Mouse (Mus musculus) stomach, embryonic 14.5 days (tissue): ENCODE measurements around the gene Pgm5. TPM values are rescaled to one million over a fixed set of nuclear protein-coding genes. Genes with fewer than 3 reads are reported as not detected.

Experiments
- ATAC-seq: fragments of 200-750 bp; cut with Nextera tagmentation; 2 replicates; pipeline ENCODE4 v1.8.0; 2017; ENCODE audit warnings: low read depth, moderate TSS enrichment; ENCODE audit not compliant: insufficient number of reproducible peaks, insufficient read depth, low FRiP score
- H3K27ac ChIP-seq: fragments of 300-500 bp; sonication (generic); 2 replicates; pipeline ENCODE4 v1.5.1; 2014; ENCODE audit warnings: mild to moderate bottlenecking, low read length, moderate library complexity, mixed read lengths
- H3K27me3 ChIP-seq: fragments of 300-500 bp; sonication (generic); 2 replicates; pipeline ENCODE4 v1.6.1; 2014; ENCODE audit warnings: low read length, control low read depth, mixed read lengths; ENCODE audit not compliant: control insufficient read depth, insufficient read depth
- H3K36me3 ChIP-seq: fragments of 300-500 bp; sonication (generic); 2 replicates; pipeline ENCODE4 v1.6.1; 2014; ENCODE audit warnings: mild to moderate bottlenecking, control low read depth, low read length, moderate library complexity, mixed read lengths; ENCODE audit not compliant: control insufficient read depth, insufficient read depth
- H3K4me1 ChIP-seq: fragments of 300-500 bp; sonication (generic); 2 replicates; pipeline ENCODE4 v1.6.1; 2014; ENCODE audit warnings: low read length, control low read depth, mixed read lengths; ENCODE audit not compliant: control insufficient read depth, insufficient read depth
- H3K4me2 ChIP-seq: fragments of 300-500 bp; sonication (generic); replicated peaks from 2 replicates; pipeline ENCODE4 v1.6.1; 2014; ENCODE audit warnings: low read depth, low read length, control low read depth
- H3K4me3 ChIP-seq: fragments of 300-500 bp; sonication (generic); 2 replicates; pipeline ENCODE4 v1.5.1; 2014; ENCODE audit warnings: low read depth, low read length, control low read depth
- H3K9ac ChIP-seq: fragments of 300-500 bp; sonication (generic); replicated peaks from 2 replicates; pipeline ENCODE4 v1.6.1; 2014; ENCODE audit warnings: low read depth, mild to moderate bottlenecking, control low read depth, low read length, moderate library complexity, mixed read lengths
- H3K9me3 ChIP-seq: fragments of 300-500 bp; sonication (generic); 2 replicates; pipeline ENCODE4 v1.6.1; 2016; ENCODE audit warnings: low read depth, low read length, control low read depth; ENCODE audit not compliant: control insufficient read depth
- WGBS: fragments of 180-500 bp; shearing (Covaris S2); extraction: QIAGEN DNeasy Blood & Tissue Kit; methylation state at CpG from one replicate; pipeline ENCODE4 v1.1.7; 2014; 5-methylcytosine and 5-hydroxymethylcytosine counted together
- polyA plus RNA-seq: library from polyadenylated mRNA; unstranded; fragments of >200 nt; fragmentation: Nextera tagmentation; extraction: Ambion mirVana; gene quantifications from 2 replicates; pipeline ENCODE4 v1.2.1, GENCODE M21; 2014

The Pgm5 gene
- polyA plus RNA-seq, 1 experiment from 2014 or later, result 20.3 TPM

- H3K36me3 ChIP-seq, result no peaks in the 10 kb centered on the region
- H3K4me2 ChIP-seq, result no peak overlapping the region
- 56% methylated on average over 3 of the region's 3 CpGs for WGBS
- no peaks in the 10 kb centered on the region for H3K27me3 ChIP-seq
- no peak overlapping the region for H3K4me3 ChIP-seq
- H3K9me3 ChIP-seq, result no peaks in the 10 kb centered on the region
- H3K9ac ChIP-seq, result no peak overlapping the region
- H3K4me1 ChIP-seq, result no peaks in the 10 kb centered on the region
- H3K27ac ChIP-seq, result no peak overlapping the region
- no peak for ATAC-seq
Measured at GRCm38 (mm10) chr19:24671571-24671970, 190.1 kb downstream of the Pgm5 start.

- H3K9ac ChIP-seq, result no peak overlapping the region
- ATAC-seq, result no peak
- no peak overlapping the region for H3K4me2 ChIP-seq
- H3K9me3 ChIP-seq, result no peaks in the 10 kb centered on the region
- WGBS, result 74% methylated on average over 3 of the region's 3 CpGs
- H3K27me3 ChIP-seq, result no peaks in the 10 kb centered on the region
- no peak overlapping the region for H3K27ac ChIP-seq
- H3K4me1 ChIP-seq, result no peaks in the 10 kb centered on the region
- no peak overlapping the region for H3K4me3 ChIP-seq
- no peaks in the 10 kb centered on the region for H3K36me3 ChIP-seq
Measured at GRCm38 (mm10) chr19:24667527-24667926, 194.1 kb downstream of the Pgm5 start.

DNA sequence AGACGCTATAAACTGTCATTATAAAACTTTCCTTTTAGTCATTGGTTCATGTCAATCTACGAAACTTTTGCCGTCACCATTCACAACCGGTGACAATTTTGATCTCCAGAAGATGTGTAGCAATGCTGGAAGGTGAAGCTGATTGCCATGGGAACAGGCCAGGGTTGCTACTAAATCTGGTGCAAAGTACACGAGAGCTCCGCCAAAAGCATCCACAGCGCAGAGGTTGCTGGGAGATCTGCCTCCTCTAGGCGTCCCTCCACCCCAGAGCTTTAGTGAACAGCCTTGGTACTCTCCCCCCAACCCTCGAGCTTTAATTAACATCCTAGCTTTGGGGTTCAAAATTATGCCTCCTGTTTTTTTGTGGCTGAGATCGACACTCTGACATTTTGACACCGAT is 195.9 kb downstream of the Pgm5 start:
- ATAC-seq, result no peak
- H3K4me2 ChIP-seq, result no peak overlapping the region
- no peaks in the 10 kb centered on the region for H3K36me3 ChIP-seq
- no peak overlapping the region for H3K4me3 ChIP-seq
- H3K4me1 ChIP-seq, result no peaks in the 10 kb centered on the region
- H3K27me3 ChIP-seq, result no peaks in the 10 kb centered on the region
- H3K9ac ChIP-seq, result no peak overlapping the region
- 80% methylated on average over 11 of the region's 11 CpGs for WGBS
- no peaks in the 10 kb centered on the region for H3K9me3 ChIP-seq
- H3K27ac ChIP-seq, result no peak overlapping the region

GRCm38 (mm10) chr19:24662346-24662745 is 199.3 kb downstream of the Pgm5 start:
- no peak overlapping the region for H3K27ac ChIP-seq
- 74% methylated on average over 2 of the region's 2 CpGs for WGBS
- H3K4me1 ChIP-seq, result no peaks in the 10 kb centered on the region
- ATAC-seq, result no peak
- no peaks in the 10 kb centered on the region for H3K27me3 ChIP-seq
- H3K9me3 ChIP-seq, result no peaks in the 10 kb centered on the region
- H3K4me3 ChIP-seq, result no peak overlapping the region
- no peak overlapping the region for H3K9ac ChIP-seq
- no peaks in the 10 kb centered on the region for H3K36me3 ChIP-seq
- no peak overlapping the region for H3K4me2 ChIP-seq

GRCm38 (mm10) chr19:24656981-24657380 is 204.7 kb downstream of the Pgm5 start:
- no peak overlapping the region for H3K4me3 ChIP-seq
- H3K27me3 ChIP-seq, result no peaks in the 10 kb centered on the region
- no peak overlapping the region for H3K9ac ChIP-seq
- H3K27ac ChIP-seq, result no peak overlapping the region
- no peaks in the 10 kb centered on the region for H3K4me1 ChIP-seq
- no peaks in the 10 kb centered on the region for H3K36me3 ChIP-seq
- no peaks in the 10 kb centered on the region for H3K9me3 ChIP-seq
- 69% methylated on average over 3 of the region's 3 CpGs for WGBS
- no peak for ATAC-seq
- no peak overlapping the region for H3K4me2 ChIP-seq

GRCm38 (mm10) chr19:24653230-24653799 is 208.3 kb downstream of the Pgm5 start:
- Histone ChIP-seq H3K27ac (no peak overlapping the region), H3K4me2 (no peak overlapping the region), H3K4me3 (no peak overlapping the region), H3K9ac (no peak overlapping the region), H3K9me3 (no peaks in the 10 kb centered on the region), H3K36me3 (no peaks in the 10 kb centered on the region), H3K27me3 (no peaks in the 10 kb centered on the region), H3K4me1 (no peaks in the 10 kb centered on the region)
- no peak for ATAC-seq
- WGBS, result 45% methylated on average over 9 of the region's 9 CpGs

GRCm38 (mm10) chr19:24652342-24653019 is 209.2 kb downstream of the Pgm5 start:
- H3K4me1 ChIP-seq, result no peaks in the 10 kb centered on the region
- H3K9ac ChIP-seq, result no peak overlapping the region
- no peaks in the 10 kb centered on the region for H3K9me3 ChIP-seq
- no peaks in the 10 kb centered on the region for H3K27me3 ChIP-seq
- 41% methylated on average over 6 of the region's 6 CpGs for WGBS
- no peak for ATAC-seq
- no peak overlapping the region for H3K4me3 ChIP-seq
- no peak overlapping the region for H3K27ac ChIP-seq
- H3K36me3 ChIP-seq, result no peaks in the 10 kb centered on the region
- H3K4me2 ChIP-seq, result no peak overlapping the region

DNA sequence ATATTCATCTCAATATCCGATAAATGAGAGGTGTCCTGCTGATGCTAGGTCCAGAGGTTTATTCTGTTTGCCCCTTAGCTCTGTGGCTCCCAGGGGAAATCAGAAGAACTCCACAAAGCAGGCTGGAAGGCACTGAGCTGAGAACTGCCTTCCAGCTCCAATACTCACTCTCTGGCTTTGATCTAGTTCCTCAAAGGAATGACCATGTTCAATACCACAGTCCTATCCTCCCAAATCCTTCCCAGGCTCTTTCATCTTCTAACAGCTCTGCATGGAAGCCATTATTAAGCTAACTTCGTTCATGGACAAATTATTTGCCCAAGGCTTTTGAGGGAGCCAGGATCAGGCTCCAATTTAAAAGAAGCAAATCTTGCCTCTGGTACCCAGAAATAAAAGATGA is 210.1 kb downstream of the Pgm5 start:
- Histone ChIP-seq H3K4me2 (no peak overlapping the region), H3K4me3 (no peak overlapping the region), H3K27ac (no peak overlapping the region), H3K36me3 (no peaks in the 10 kb centered on the region), H3K9ac (no peak overlapping the region), H3K27me3 (no peaks in the 10 kb centered on the region), H3K4me1 (no peaks in the 10 kb centered on the region), H3K9me3 (no peaks in the 10 kb centered on the region)
- 71% methylated on average over 2 of the region's 2 CpGs for WGBS
- no peak for ATAC-seq

GRCm38 (mm10) chr19:24650428-24650827 is 211.2 kb downstream of the Pgm5 start:
- no peak overlapping the region for H3K4me2 ChIP-seq
- 65% methylated on average over 8 of the region's 8 CpGs for WGBS
- H3K4me1 ChIP-seq, result no peaks in the 10 kb centered on the region
- no peak for ATAC-seq
- H3K27ac ChIP-seq, result no peak overlapping the region
- no peaks in the 10 kb centered on the region for H3K27me3 ChIP-seq
- H3K4me3 ChIP-seq, result no peak overlapping the region
- H3K9me3 ChIP-seq, result no peaks in the 10 kb centered on the region
- no peak overlapping the region for H3K9ac ChIP-seq
- H3K36me3 ChIP-seq, result no peaks in the 10 kb centered on the region
